9 mouse cellular contexts compared by ENCODE assay signal in the genomic region with DNA sequence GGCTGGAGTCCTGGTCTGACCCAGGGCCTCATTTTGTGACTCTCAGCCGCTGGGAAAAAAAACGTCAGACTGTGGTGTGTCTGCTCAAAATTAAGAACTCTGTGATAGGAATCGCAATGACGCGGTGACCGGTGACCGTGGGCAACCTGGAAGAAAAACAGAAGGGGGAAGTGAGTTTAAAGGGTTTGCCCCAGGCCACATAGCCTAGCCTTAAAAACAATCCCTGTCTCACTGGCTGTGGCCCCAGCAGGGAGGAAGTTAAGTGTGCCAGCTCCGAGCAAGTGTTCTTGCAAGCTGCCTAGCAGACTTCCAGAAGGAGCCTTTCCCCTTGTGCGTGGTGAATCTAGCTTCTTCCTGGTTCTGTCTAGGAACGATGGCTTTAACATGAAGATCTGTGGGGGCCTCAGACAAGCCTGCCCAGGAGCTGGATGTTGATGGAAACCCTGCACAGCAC. TPM values are rescaled to one million over a fixed set of nuclear protein-coding genes. Genes with fewer than 3 reads are reported as not detected.
DNase-seq lines count a peak whose midpoint lies in the region; ATAC-seq and TF ChIP-seq lines count a peak whose summit lies in the region.
"Had no signal": no experiment of that assay in that cellular context is flagged by ENCODE, and none has a peak within 500 bp of the region (broad histone marks: within the 10 kb centered on the region; RNA-seq: fewer than 3 reads in every experiment).

No protein-coding gene starts in this region.

- 0 out of 2 replicates have a peak overlapping the region, but pooled peaks have one; percentile 20 for H3K27ac ChIP-seq in hindbrain, postnatal 0 days
- no peak overlapping the region for H3K27ac ChIP-seq in hindbrain, embryonic 14.5 days
- H3K27ac ChIP-seq: liver, embryonic 14.5 days had no signal

- H3K4me1 ChIP-seq in hindbrain, postnatal 0 days (ENCODE audit: insufficient read depth, low read length), result no peaks in the 10 kb centered on the region
- H3K4me1 ChIP-seq in hindbrain, embryonic 14.5 days (replicated peaks; ENCODE audit: control insufficient read depth, insufficient read depth, low read length), result peaks cover 3% of the 10 kb centered on the region; the same call in 1 of the 2 replicates
- H3K4me1 ChIP-seq in G1E (ENCODE audit: insufficient read depth, low read depth, low read length), result peaks cover 46% of the 10 kb centered on the region
- H3K4me1 ChIP-seq in megakaryocyte, embryonic 14.5 days, result peaks cover 40% of the 10 kb centered on the region

- no peak overlapping the region for H3K4me2 ChIP-seq in hindbrain, postnatal 0 days (ENCODE audit: low read depth, low read length)
- no peak overlapping the region for H3K4me2 ChIP-seq in hindbrain, embryonic 14.5 days (replicated peaks)

- H3K9me3 ChIP-seq in hindbrain, postnatal 0 days (ENCODE audit: low read length), result no peaks in the 10 kb centered on the region
- no peaks in the 10 kb centered on the region for H3K9me3 ChIP-seq in hindbrain, embryonic 14.5 days (ENCODE audit: control insufficient read depth, low read length)
- no peaks in the 10 kb centered on the region for H3K9me3 ChIP-seq in G1E (replicated peaks)
- H3K9me3 ChIP-seq in megakaryocyte, embryonic 14.5 days, result no peaks in the 10 kb centered on the region

- H3K27me3 ChIP-seq in hindbrain, postnatal 0 days (ENCODE audit: insufficient read depth, low read length), result no peaks in the 10 kb centered on the region
- no peaks in the 10 kb centered on the region for H3K27me3 ChIP-seq in hindbrain, embryonic 14.5 days (ENCODE audit: control insufficient read depth, insufficient read depth, low read length)
- no peaks in the 10 kb centered on the region for H3K27me3 ChIP-seq in G1E (ENCODE audit: insufficient read depth, low read length)
- H3K27me3 ChIP-seq in megakaryocyte, embryonic 14.5 days (replicated peaks), result peaks cover 46% of the 10 kb centered on the region

- H3K4me3 ChIP-seq in hindbrain, postnatal 0 days (ENCODE audit: low read length), result no peak overlapping the region
- no peak overlapping the region for H3K4me3 ChIP-seq in hindbrain, embryonic 14.5 days (replicated peaks; ENCODE audit: low read length)
- peak overlapping the region; percentile 51; the same call in 1 of the 2 replicates for H3K4me3 ChIP-seq in G1E (ENCODE audit: low read depth, low read length)
- H3K4me3 ChIP-seq in megakaryocyte, embryonic 14.5 days (replicated peaks), result peak overlapping the region; percentile 69

- DNase-seq in hindbrain, postnatal 0 days (ENCODE audit: low spot score), result peak; percentile 23
- DNase-seq in hindbrain, embryonic 14.5 days (ENCODE audit: low spot score), result no peak
- DNase-seq in G1E (ENCODE audit: low spot score), result peak; percentile 61
- DNase-seq in embryo, embryonic 11 days, result peak; percentile 52
- DNase-seq in kidney, postnatal 14 days, result peak; percentile 27
- DNase-seq in thymus, postnatal 4 days, result no peak
- DNase-seq in thymus, postnatal 0 days (ENCODE audit: low spot score), result no peak

- no peak for TF ChIP-seq CTCF in hindbrain, postnatal 0 days (IDR thresholded peaks at IDR 0.05; ENCODE audit: low read depth)
- TF ChIP-seq CTCF in G1E (IDR thresholded peaks at IDR 0.05; ENCODE audit: low read depth, low read length), result no peak

- ATAC-seq in hindbrain, postnatal 0 days, result no peak
- ATAC-seq in hindbrain, embryonic 14.5 days (ENCODE audit: low FRiP score), result no peak
- peak; percentile 70 for ATAC-seq in G1E (ENCODE audit: extremely low read depth, insufficient number of reproducible peaks, low FRiP score, poor library complexity, severe bottlenecking)

- WGBS in hindbrain, postnatal 0 days, result 41% methylated on average over 10 of the region's 10 CpGs
- WGBS in hindbrain, embryonic 14.5 days, result 46% methylated on average over 10 of the region's 10 CpGs

- no peaks in the 10 kb centered on the region for H3K36me3 ChIP-seq in hindbrain, postnatal 0 days (ENCODE audit: insufficient read depth, low read length)
- H3K36me3 ChIP-seq in hindbrain, embryonic 14.5 days (replicated peaks; ENCODE audit: control insufficient read depth, insufficient read depth), result no peaks in the 10 kb centered on the region
- H3K36me3 ChIP-seq in G1E (replicated peaks), result no peaks in the 10 kb centered on the region
- H3K36me3 ChIP-seq in megakaryocyte, embryonic 14.5 days (replicated peaks; ENCODE audit: low read length), result no peaks in the 10 kb centered on the region

- H3K9ac ChIP-seq in hindbrain, postnatal 0 days (replicated peaks; ENCODE audit: low read length), result no peak overlapping the region
- no peak overlapping the region for H3K9ac ChIP-seq in hindbrain, embryonic 14.5 days
- H3K9ac ChIP-seq: liver, embryonic 14.5 days had no signal

RNA-seq across cellular contexts. Expression of gene Usp6nl, which starts 49.0 kb away (rescaled TPM):
- 16.8 and 24.0 TPM in 2 replicates for total RNA-seq in hindbrain, postnatal 0 days (2014; rRNA removed)
- polyA plus RNA-seq in hindbrain, postnatal 0 days (2015; fragmentation: Nextera tagmentation; extraction: Ambion mirVana), result 6.9 and 7.8 TPM in 2 replicates
- 9.5 and 9.9 TPM in 2 replicates for polyA plus RNA-seq in hindbrain, embryonic 14.5 days (2014; fragmentation: Nextera tagmentation; extraction: Ambion mirVana)
- 42.7 and 45.3 TPM in 2 replicates for total RNA-seq in G1E (2014; fragmentation: Nextera tagmentation)
- 17.3 and 17.5 TPM in 2 replicates for total RNA-seq in G1E (2017)
- polyA plus RNA-seq in G1E (2012), result 17.2 and 20.8 TPM in 2 replicates
- 1.9 and 2.9 TPM in 2 replicates for polyA plus RNA-seq in megakaryocyte, embryonic 14.5 days (2012; ENCODE audit: insufficient read depth, low replicate concordance)
- polyA plus RNA-seq in thymus, postnatal 0 days (2015; fragmentation: Nextera tagmentation; extraction: Ambion mirVana), result 5.0 and 5.3 TPM in 2 replicates

Comparison
In these comparisons a context has a peak if more than half of its experiments do, and no peak if none do; other contexts are left out.
1. DNase-seq: peak in hindbrain, postnatal 0 days (single experiment), G1E (single experiment), embryo, embryonic 11 days (single experiment) and kidney, postnatal 14 days (single experiment); none in hindbrain, embryonic 14.5 days (single experiment), thymus, postnatal 4 days (single experiment) and thymus, postnatal 0 days (single experiment).
2. H3K4me3 ChIP-seq: peak in G1E (single experiment) and megakaryocyte, embryonic 14.5 days (single experiment); none in hindbrain, postnatal 0 days (single experiment) and hindbrain, embryonic 14.5 days (single experiment).